Mouse (Mus musculus) MN1 (cell line): ENCODE results near the gene Mrpl16.

Source experiments
- DNase-seq: peaks from one replicate; pipeline ENCODE4 v3.0.0-alpha.2; 2016; ENCODE audit warnings: low spot score

The Mrpl16 gene

GRCm38 (mm10) chr19:11804423-11804822 is 34.2 kb downstream of the Mrpl16 start:
- DNase-seq, result no peak

- DNase-seq, result no peak
These were observed 37.1 kb downstream of the Mrpl16 start for GRCm38 (mm10) chr19:11807251-11807650.

- DNase-seq, result no peak
These were observed 37.6 kb downstream of the Mrpl16 start for GRCm38 (mm10) chr19:11807822-11808221.

GRCm38 (mm10) chr19:11808452-11808851 is 38.3 kb downstream of the Mrpl16 start:
- DNase-seq, result no peak

- DNase-seq, result no peak
These were observed 40.0 kb downstream of the Mrpl16 start for GRCm38 (mm10) chr19:11810003-11810758.

- DNase-seq, result no peak
These were observed 40.7 kb downstream of the Mrpl16 start for GRCm38 (mm10) chr19:11810856-11811255.

- DNase-seq, result no peak
These were observed 41.6 kb downstream of the Mrpl16 start for GRCm38 (mm10) chr19:11811688-11812365.

GRCm38 (mm10) chr19:11813136-11813535 is 42.9 kb downstream of the Mrpl16 start:
- DNase-seq, result no peak

GRCm38 (mm10) chr19:11813649-11814048 is 43.5 kb downstream of the Mrpl16 start:
- no peak for DNase-seq

GRCm38 (mm10) chr19:11814742-11815333 is 44.6 kb downstream of the Mrpl16 start:
- DNase-seq, result no peak

GRCm38 (mm10) chr19:11816706-11817105 is 46.5 kb downstream of the Mrpl16 start:
- no peak for DNase-seq

- no peak for DNase-seq
These were observed 47.4 kb downstream of the Mrpl16 start for GRCm38 (mm10) chr19:11817586-11817985.

- DNase-seq, result no peak
These were observed 48.3 kb downstream of the Mrpl16 start for GRCm38 (mm10) chr19:11818199-11819142.

GRCm38 (mm10) chr19:11819143-11819700 is 49.0 kb downstream of the Mrpl16 start, which contains the start of gene Stx3:
Stx3 (minus strand) TSS chr19:11819403.
- no peak for DNase-seq

GRCm38 (mm10) chr19:11819800-11820199 is 49.6 kb downstream of the Mrpl16 start:
- DNase-seq, result no peak

GRCm38 (mm10) chr19:11820211-11820610 is 50.0 kb downstream of the Mrpl16 start:
- no peak for DNase-seq

GRCm38 (mm10) chr19:11823346-11824065 is 53.3 kb downstream of the Mrpl16 start:
- DNase-seq, result no peak
